Mouse (Mus musculus) intestine, embryonic 16.5 days (tissue): ENCODE measurements around the gene Snrpf. TPM values are rescaled to one million over a fixed set of nuclear protein-coding genes. Genes with fewer than 3 reads are reported as not detected.

Source experiments
- ATAC-seq: fragments of 200-750 bp; cut with Nextera tagmentation; 2 replicates; pipeline ENCODE4 v1.8.0; 2017; ENCODE audit warnings: moderate TSS enrichment, moderate library complexity
- H3K27ac ChIP-seq: fragments of 300-500 bp; sonication (generic); 2 replicates; pipeline ENCODE4 v1.5.1; 2014; ENCODE audit warnings: mild to moderate bottlenecking, low read length
- H3K27me3 ChIP-seq: fragments of 300-500 bp; sonication (generic); replicated peaks from 2 replicates; pipeline ENCODE4 v1.6.1; 2014; ENCODE audit warnings: low read length, control low read depth, mixed read lengths; ENCODE audit not compliant: control insufficient read depth, insufficient read depth
- H3K36me3 ChIP-seq: fragments of 300-500 bp; sonication (generic); 2 replicates; pipeline ENCODE4 v1.6.1; 2014; ENCODE audit warnings: low read length, control low read depth; ENCODE audit not compliant: control insufficient read depth, insufficient read depth
- H3K4me1 ChIP-seq: fragments of 300-500 bp; sonication (generic); 2 replicates; pipeline ENCODE4 v1.6.1; 2014; ENCODE audit warnings: low read length, control low read depth, mixed read lengths; ENCODE audit not compliant: control insufficient read depth, insufficient read depth
- H3K4me2 ChIP-seq: fragments of 300-500 bp; sonication (generic); 2 replicates; pipeline ENCODE4 v1.6.1; 2014; ENCODE audit warnings: low read depth, low read length, control low read depth
- H3K4me3 ChIP-seq: fragments of 300-500 bp; sonication (generic); 2 replicates; pipeline ENCODE4 v1.5.1; 2014; ENCODE audit warnings: mild to moderate bottlenecking, low read length
- H3K9ac ChIP-seq: fragments of 300-500 bp; sonication (generic); 2 replicates; pipeline ENCODE4 v1.6.1; 2014; ENCODE audit warnings: low read depth, low read length
- H3K9me3 ChIP-seq: fragments of 300-500 bp; sonication (generic); 2 replicates; pipeline ENCODE4 v1.6.1; 2016; ENCODE audit warnings: low read length, control low read depth; ENCODE audit not compliant: control insufficient read depth
- WGBS: fragments of 180-500 bp; shearing (Covaris S2); extraction: QIAGEN DNeasy Blood & Tissue Kit; methylation state at CpG from one replicate; pipeline ENCODE4 v1.1.7; 2014; 5-methylcytosine and 5-hydroxymethylcytosine counted together
- polyA plus RNA-seq: library from polyadenylated mRNA; unstranded; fragments of >200 nt; fragmentation: Nextera tagmentation; extraction: Ambion mirVana; gene quantifications from 2 replicates; pipeline ENCODE4 v1.2.1, GENCODE M21; 2015

Gene Snrpf
- polyA plus RNA-seq, 1 experiment from 2014 or later: 94.6 TPM

DNA sequence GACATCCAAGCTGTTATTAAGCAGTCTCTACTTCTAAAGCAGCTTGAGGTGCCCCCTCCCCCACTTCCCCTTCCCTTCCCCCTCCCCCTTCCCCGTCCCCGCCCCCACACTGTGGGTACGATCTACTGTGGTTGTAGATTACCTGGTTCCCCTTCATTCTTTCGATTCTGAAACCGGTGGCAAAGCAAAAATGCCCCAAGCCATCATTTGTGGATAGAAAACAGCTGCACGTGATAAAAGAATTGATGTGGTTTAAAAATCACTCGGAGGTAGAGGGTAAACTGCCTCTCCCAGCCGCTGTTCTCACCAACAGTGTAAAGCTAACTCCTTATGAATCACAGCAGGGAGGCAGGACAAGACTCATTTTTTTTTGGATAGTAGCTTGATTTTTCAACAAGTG, 25.3 kb upstream of the Snrpf start:
- no peaks in the 10 kb centered on the region for H3K9me3 ChIP-seq
- no peaks in the 10 kb centered on the region for H3K4me1 ChIP-seq
- WGBS: 69% methylated on average over 8 of the region's 8 CpGs
- H3K4me3 ChIP-seq: no peak overlapping the region
- no peak overlapping the region for H3K4me2 ChIP-seq
- H3K27me3 ChIP-seq: no peaks in the 10 kb centered on the region
- H3K9ac ChIP-seq: no peak overlapping the region
- H3K27ac ChIP-seq: no peak overlapping the region
- no peak for ATAC-seq
- no peaks in the 10 kb centered on the region for H3K36me3 ChIP-seq

DNA sequence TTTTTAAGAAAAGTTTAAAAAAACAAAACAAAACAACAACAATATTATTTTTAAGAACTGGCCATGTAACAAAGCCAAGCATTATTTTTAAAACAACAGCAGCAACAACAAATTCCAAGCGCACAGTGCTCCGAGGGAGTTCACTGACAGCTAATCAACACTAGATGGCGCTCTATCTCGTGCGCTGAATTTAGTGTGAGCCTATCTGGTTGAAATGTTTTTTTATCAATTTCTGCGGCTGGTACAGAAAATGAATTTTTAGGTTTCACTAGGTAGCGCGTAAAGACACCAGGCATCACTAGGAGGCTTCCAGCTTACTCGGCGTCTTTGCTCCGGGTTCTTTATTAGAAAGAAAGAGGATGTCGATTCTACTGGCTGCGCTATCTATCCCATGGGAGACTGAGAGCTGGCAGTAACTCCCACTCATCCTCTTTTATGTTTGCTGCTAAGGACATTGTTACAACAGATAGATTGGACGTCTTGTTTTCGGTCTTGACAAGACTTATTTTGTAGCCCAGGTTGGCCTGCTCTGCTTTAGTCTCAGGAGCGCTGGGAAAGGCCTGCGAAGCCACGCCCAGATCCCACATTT, 22.0 kb upstream of the Snrpf start:
- no peak overlapping the region for H3K4me3 ChIP-seq
- peaks cover 5% of the 10 kb centered on the region; the same call in 1 of the 2 replicates for H3K9me3 ChIP-seq
- no peak overlapping the region for H3K27ac ChIP-seq
- no peak overlapping the region for H3K9ac ChIP-seq
- no peak overlapping the region for H3K4me2 ChIP-seq
- H3K36me3 ChIP-seq: no peaks in the 10 kb centered on the region
- ATAC-seq: no peak
- WGBS: 45% methylated on average over 18 of the region's 18 CpGs
- H3K4me1 ChIP-seq: no peaks in the 10 kb centered on the region
- no peaks in the 10 kb centered on the region for H3K27me3 ChIP-seq

GRCm38 (mm10) chr10:93610896-93611295, 21.4 kb upstream of the Snrpf start:
- Histone ChIP-seq H3K9me3 (peaks cover 5% of the 10 kb centered on the region; the same call in 1 of the 2 replicates), H3K4me1 (no peaks in the 10 kb centered on the region), H3K9ac (no peak overlapping the region), H3K4me3 (no peak overlapping the region), H3K36me3 (no peaks in the 10 kb centered on the region), H3K27me3 (no peaks in the 10 kb centered on the region), H3K4me2 (no peak overlapping the region), H3K27ac (no peak overlapping the region)
- WGBS: 94% methylated on average over 1 of the region's 1 CpGs
- no peak for ATAC-seq

GRCm38 (mm10) chr10:93609236-93609635, 19.7 kb upstream of the Snrpf start:
- 93% methylated on average over 7 of the region's 7 CpGs for WGBS
- Histone ChIP-seq H3K9me3 (peaks cover 5% of the 10 kb centered on the region; the same call in 1 of the 2 replicates), H3K27me3 (no peaks in the 10 kb centered on the region), H3K9ac (no peak overlapping the region), H3K4me2 (no peak overlapping the region), H3K4me1 (no peaks in the 10 kb centered on the region), H3K27ac (no peak overlapping the region), H3K4me3 (no peak overlapping the region), H3K36me3 (no peaks in the 10 kb centered on the region)
- no peak for ATAC-seq

GRCm38 (mm10) chr10:93608051-93608450, 18.5 kb upstream of the Snrpf start:
- Histone ChIP-seq H3K9me3 (peaks cover 7% of the 10 kb centered on the region; the same call in 1 of the 2 replicates), H3K9ac (no peak overlapping the region), H3K4me2 (no peak overlapping the region), H3K4me3 (no peak overlapping the region), H3K27me3 (no peaks in the 10 kb centered on the region), H3K4me1 (no peaks in the 10 kb centered on the region), H3K36me3 (no peaks in the 10 kb centered on the region), H3K27ac (no peak overlapping the region)
- WGBS: 51% methylated on average over 9 of the region's 9 CpGs
- no peak for ATAC-seq

DNA sequence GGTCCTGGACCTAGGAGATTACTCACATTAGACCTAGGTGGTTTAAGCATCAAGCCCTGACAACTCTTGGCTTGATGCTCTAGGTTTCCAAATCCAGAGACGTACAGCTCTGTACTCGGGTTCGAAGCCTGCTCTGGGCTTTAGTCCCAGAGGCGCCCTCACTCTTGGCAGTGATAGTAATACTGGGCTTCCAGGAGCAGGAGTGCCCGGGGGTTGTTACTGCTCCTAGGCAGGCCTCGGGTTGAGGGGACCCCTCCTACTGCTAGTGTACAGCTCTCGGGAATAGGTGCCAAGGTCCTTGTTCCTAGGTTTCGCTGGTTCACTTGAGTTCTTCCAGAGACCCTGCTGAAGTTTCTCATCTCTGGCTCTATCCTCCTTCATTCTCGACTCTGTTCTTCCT, 16.8 kb upstream of the Snrpf start:
- Histone ChIP-seq H3K9ac (no peak overlapping the region), H3K27ac (no peak overlapping the region), H3K4me3 (no peak overlapping the region), H3K27me3 (no peaks in the 10 kb centered on the region), H3K4me2 (no peak overlapping the region), H3K36me3 (no peaks in the 10 kb centered on the region), H3K4me1 (no peaks in the 10 kb centered on the region), H3K9me3 (peaks cover 7% of the 10 kb centered on the region; the same call in 1 of the 2 replicates)
- ATAC-seq: no peak
- 85% methylated on average over 9 of the region's 9 CpGs for WGBS

- Histone ChIP-seq H3K27me3 (no peaks in the 10 kb centered on the region), H3K4me1 (no peaks in the 10 kb centered on the region), H3K36me3 (no peaks in the 10 kb centered on the region), H3K27ac (no peak overlapping the region), H3K9ac (no peak overlapping the region), H3K9me3 (0 out of 2 replicates have a peak, but pooled peaks cover 2% of the 10 kb centered on the region), H3K4me2 (no peak overlapping the region), H3K4me3 (no peak overlapping the region)
- no peak for ATAC-seq
- WGBS: 92% methylated on average over 1 of the region's 1 CpGs
Measured at GRCm38 (mm10) chr10:93603256-93603655, 13.8 kb upstream of the Snrpf start.

DNA sequence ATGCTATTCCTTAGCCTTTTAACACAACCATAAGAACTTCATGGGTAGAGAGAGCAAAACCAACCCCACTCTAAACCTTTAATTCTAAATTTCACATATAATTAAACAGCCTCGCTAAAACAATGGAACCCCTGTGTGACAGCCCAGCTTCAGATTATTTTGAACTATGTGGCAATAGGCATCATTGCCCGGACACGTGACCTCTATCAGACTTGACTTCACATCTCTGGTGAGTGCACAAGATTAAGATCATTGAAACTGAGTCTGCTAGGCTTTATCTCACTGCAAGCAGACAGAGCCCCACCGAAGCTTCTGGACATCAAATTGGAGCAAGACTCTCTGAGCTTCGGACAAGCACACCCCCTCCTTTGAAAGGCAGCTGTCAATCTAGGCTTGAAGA, 12.8 kb upstream of the Snrpf start:
- H3K36me3 ChIP-seq: no peaks in the 10 kb centered on the region
- 0 out of 2 replicates have a peak, but pooled peaks cover 2% of the 10 kb centered on the region for H3K9me3 ChIP-seq
- H3K4me2 ChIP-seq: no peak overlapping the region
- no peak overlapping the region for H3K9ac ChIP-seq
- WGBS: 87% methylated on average over 5 of the region's 5 CpGs
- no peak overlapping the region for H3K4me3 ChIP-seq
- H3K4me1 ChIP-seq: no peaks in the 10 kb centered on the region
- no peak overlapping the region for H3K27ac ChIP-seq
- no peak for ATAC-seq
- no peaks in the 10 kb centered on the region for H3K27me3 ChIP-seq

GRCm38 (mm10) chr10:93596641-93597040, 7.1 kb upstream of the Snrpf start:
- H3K9ac ChIP-seq: no peak overlapping the region
- peaks cover 3% of the 10 kb centered on the region; the same call in 1 of the 2 replicates for H3K4me1 ChIP-seq
- no peak for ATAC-seq
- H3K4me2 ChIP-seq: no peak overlapping the region
- H3K27ac ChIP-seq: no peak overlapping the region
- no peaks in the 10 kb centered on the region for H3K36me3 ChIP-seq
- H3K9me3 ChIP-seq: no peaks in the 10 kb centered on the region
- WGBS: 80% methylated on average over 3 of the region's 3 CpGs
- H3K27me3 ChIP-seq: no peaks in the 10 kb centered on the region
- H3K4me3 ChIP-seq: no peak overlapping the region

GRCm38 (mm10) chr10:93595831-93596230, 6.3 kb upstream of the Snrpf start:
- H3K27me3 ChIP-seq: no peaks in the 10 kb centered on the region
- ATAC-seq: no peak
- no peak overlapping the region for H3K27ac ChIP-seq
- H3K36me3 ChIP-seq: no peaks in the 10 kb centered on the region
- no peak overlapping the region for H3K9ac ChIP-seq
- no peak overlapping the region for H3K4me2 ChIP-seq
- WGBS: 65% methylated on average over 4 of the region's 4 CpGs
- no peak overlapping the region for H3K4me3 ChIP-seq
- H3K9me3 ChIP-seq: no peaks in the 10 kb centered on the region
- peaks cover 3% of the 10 kb centered on the region; the same call in 1 of the 2 replicates for H3K4me1 ChIP-seq
